Mouse (Mus musculus) spleen, adult 2 months (tissue): ENCODE measurements around the gene Rbm47. TPM values are rescaled to one million over a fixed set of nuclear protein-coding genes. Genes with fewer than 3 reads are reported as not detected.
"Not testable (repeated sequence)": the region's sequence is repeated elsewhere in the genome, so short reads cannot be mapped to it uniquely, and the experiment has no call there.

Experiments
- DNase-seq, 2 experiments: peaks; one replicate each; pipeline versions ENCODE4 v3.0.0 to v3.0.0-alpha.2; 2012 to 2021; ENCODE audit warnings: low spot score in 2 of 2, low read depth in 1 of 2
- H3K27ac ChIP-seq: fragments of 200-500 bp; 2 replicates; pipeline ENCODE4 v1.5.1; 2012; ENCODE audit warnings: low read length, inconsistent platforms; ENCODE audit not compliant: insufficient read depth
- H3K27me3 ChIP-seq: fragments of 200-500 bp; 2 replicates; pipeline ENCODE4 v1.6.1; 2012; ENCODE audit warnings: mild to moderate bottlenecking, moderate library complexity, low read length, inconsistent platforms; ENCODE audit not compliant: control insufficient read depth, insufficient read depth
- H3K36me3 ChIP-seq: fragments of 200-500 bp; 2 replicates; pipeline ENCODE4 v1.6.1; 2012; ENCODE audit warnings: mild to moderate bottlenecking, low read length, inconsistent platforms; ENCODE audit not compliant: control insufficient read depth, insufficient read depth
- H3K4me1 ChIP-seq: fragments of 200-500 bp; 2 replicates; pipeline ENCODE4 v1.6.1; 2011; ENCODE audit warnings: inconsistent platforms; ENCODE audit not compliant: control insufficient read depth, insufficient read depth, insufficient read length
- H3K4me3 ChIP-seq: fragments of 200-500 bp; 2 replicates; pipeline ENCODE4 v1.5.1; 2011; ENCODE audit warnings: mild to moderate bottlenecking, inconsistent platforms; ENCODE audit not compliant: insufficient read depth, insufficient read length; ENCODE audit errors: extremely low read depth
- CTCF ChIP-seq: fragments of 200-500 bp; IDR thresholded peaks from 2 replicates; pipeline ENCODE4 v1.5.1; 2011; ENCODE audit warnings: mild to moderate bottlenecking, inconsistent platforms; ENCODE audit not compliant: insufficient read depth, insufficient read length, insufficient replicate concordance; ENCODE audit errors: extremely low read depth
- POLR2A ChIP-seq: fragments of 200-500 bp; IDR thresholded peaks from 2 replicates; pipeline ENCODE4 v1.6.1; 2011; ENCODE audit warnings: low read depth, low read length, inconsistent platforms
- WGBS: fragments of 180-500 bp; shearing (Covaris S2); methylation state at CpG from one replicate; pipeline ENCODE4 v1.1.7; 2018; 5-methylcytosine and 5-hydroxymethylcytosine counted together
- polyA plus RNA-seq: library from polyadenylated mRNA; depleted of rRNA; stranded (reverse); fragments of >200 nt; gene quantifications from 2 replicates; pipeline ENCODE4 v1.2.3, GENCODE M21; 2012

Gene Rbm47
- polyA plus RNA-seq, 1 experiment = 10.5 TPM

GRCm38 (mm10) chr5:66000567-66001125 lies 172.3 kb downstream of the Rbm47 start:
- no peak overlapping the region for H3K27ac ChIP-seq
- TF ChIP-seq POLR2A = no peak
- no peak for TF ChIP-seq CTCF
- H3K36me3 ChIP-seq = no peaks in the 10 kb centered on the region
- H3K27me3 ChIP-seq = no peaks in the 10 kb centered on the region
- no peak for DNase-seq
- 22% methylated on average over 6 of the region's 6 CpGs for WGBS
- H3K4me1 ChIP-seq = peaks cover 7% of the 10 kb centered on the region; the same call in 1 of the 2 replicates
- no peak overlapping the region for H3K4me3 ChIP-seq

DNA sequence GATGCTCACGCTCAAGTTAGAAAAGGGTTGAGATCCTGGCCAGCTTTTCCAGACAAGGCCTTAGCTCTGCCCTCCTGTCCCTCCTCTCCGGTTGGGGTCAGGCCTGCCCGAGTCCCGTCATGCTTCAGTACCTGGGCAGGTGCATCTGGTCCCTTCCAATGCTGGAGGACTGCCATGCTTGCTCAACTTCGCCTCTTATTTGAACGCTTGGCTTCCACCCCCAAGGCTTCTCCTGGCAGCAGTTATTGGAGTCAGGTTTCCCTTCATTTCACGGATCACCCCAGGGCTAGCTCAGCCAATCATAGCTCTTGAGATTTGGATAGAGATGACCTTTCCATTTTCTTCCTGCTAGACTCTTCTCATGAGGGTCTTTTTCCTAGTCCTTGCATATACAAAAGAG lies 172.8 kb downstream of the Rbm47 start:
- Histone ChIP-seq H3K4me1 (peaks cover 7% of the 10 kb centered on the region; the same call in 1 of the 2 replicates), H3K4me3 (no peak overlapping the region), H3K27ac (no peak overlapping the region), H3K36me3 (no peaks in the 10 kb centered on the region), H3K27me3 (no peaks in the 10 kb centered on the region)
- no peak for DNase-seq
- 81% methylated on average over 7 of the region's 7 CpGs for WGBS
- TF ChIP-seq CTCF (no peak), POLR2A (no peak)

DNA sequence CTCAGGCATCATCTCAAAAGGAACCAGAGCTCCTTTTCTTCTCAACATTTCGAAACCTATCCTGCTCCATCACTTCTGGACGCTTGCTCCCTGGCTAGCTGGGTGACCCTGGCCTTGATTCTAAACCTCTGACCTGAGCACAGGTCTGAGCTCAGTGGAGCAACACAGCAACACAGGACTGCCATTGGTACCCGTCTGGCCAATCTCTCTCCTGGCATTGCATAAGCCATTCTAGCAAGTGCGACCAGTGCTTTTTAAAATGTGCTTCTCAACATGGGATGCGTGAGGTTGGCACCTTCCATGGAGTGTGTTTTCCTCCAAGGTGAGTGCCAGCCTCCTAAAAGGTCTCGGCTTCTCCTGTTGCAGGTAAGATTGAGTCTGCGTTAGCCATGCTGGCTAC lies 173.8 kb downstream of the Rbm47 start:
- WGBS = 92% methylated on average over 7 of the region's 7 CpGs
- no peaks in the 10 kb centered on the region for H3K27me3 ChIP-seq
- no peaks in the 10 kb centered on the region for H3K36me3 ChIP-seq
- peaks cover 7% of the 10 kb centered on the region; the same call in 1 of the 2 replicates for H3K4me1 ChIP-seq
- DNase-seq = no peak
- H3K4me3 ChIP-seq = no peak overlapping the region
- H3K27ac ChIP-seq = no peak overlapping the region
- TF ChIP-seq POLR2A = no peak
- TF ChIP-seq CTCF = no peak

DNA sequence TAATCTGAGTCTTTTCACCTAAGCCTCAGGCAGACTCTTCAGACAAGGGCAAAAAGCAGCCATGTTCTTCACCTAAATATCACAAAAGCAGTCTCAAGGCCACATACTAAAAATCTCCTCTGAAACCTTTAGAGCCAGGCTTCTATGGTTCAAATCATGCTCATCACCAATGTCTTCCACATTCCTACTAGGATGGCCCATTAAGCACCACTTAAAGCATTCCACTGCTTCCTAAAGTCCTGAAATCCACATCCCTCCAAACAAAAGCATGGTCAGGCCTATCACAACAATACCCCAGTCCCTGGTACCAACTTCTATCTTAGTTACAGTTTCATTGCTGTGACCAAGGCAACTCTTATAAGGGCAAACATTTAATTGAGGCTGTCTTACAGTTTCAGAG lies 175.1 kb downstream of the Rbm47 start:
- H3K36me3 ChIP-seq = no peaks in the 10 kb centered on the region
- no peak for TF ChIP-seq CTCF
- TF ChIP-seq POLR2A = no peak
- no peak overlapping the region for H3K27ac ChIP-seq

GRCm38 (mm10) chr5:65994643-65995042 lies 178.3 kb downstream of the Rbm47 start:
- no peaks in the 10 kb centered on the region for H3K4me1 ChIP-seq
- TF ChIP-seq POLR2A = no peak
- no peak for TF ChIP-seq CTCF
- H3K4me3 ChIP-seq = no peak overlapping the region
- H3K27ac ChIP-seq = no peak overlapping the region
- DNase-seq = no peak
- H3K27me3 ChIP-seq = no peaks in the 10 kb centered on the region
- no peaks in the 10 kb centered on the region for H3K36me3 ChIP-seq
- 79% methylated on average over 6 of the region's 6 CpGs for WGBS

More for the DNA sequence above, 175.1 kb downstream of the Rbm47 start:
- Histone ChIP-seq H3K4me3 (no peak overlapping the region), H3K4me1 (peaks cover 7% of the 10 kb centered on the region; the same call in 1 of the 2 replicates), H3K27me3 (no peaks in the 10 kb centered on the region)
- no peak for DNase-seq

DNA sequence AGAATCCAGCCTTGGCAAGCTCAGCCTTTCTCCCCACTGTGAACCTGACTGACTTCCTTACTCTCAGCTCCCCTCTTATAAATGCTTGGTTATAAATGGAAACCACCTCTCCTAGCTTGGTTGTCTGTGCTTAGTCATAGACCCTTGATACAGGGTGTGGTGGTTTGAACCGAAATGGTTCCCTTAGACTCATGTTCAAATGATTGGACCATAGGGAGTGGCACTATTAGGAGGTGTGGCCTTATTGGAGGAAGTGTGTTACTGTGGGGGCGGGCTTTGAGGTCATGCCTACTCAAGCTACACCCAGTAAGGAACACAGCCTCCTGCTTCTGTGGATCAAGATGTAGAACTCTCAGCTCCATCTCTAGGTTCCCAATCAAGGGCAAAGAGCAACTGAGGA lies 181.7 kb downstream of the Rbm47 start:
- no peak overlapping the region for H3K4me3 ChIP-seq
- no peaks in the 10 kb centered on the region for H3K4me1 ChIP-seq
- TF ChIP-seq CTCF = no peak
- no peak for TF ChIP-seq POLR2A
- no peaks in the 10 kb centered on the region for H3K36me3 ChIP-seq
- DNase-seq = peak in 1 of 2 experiments; percentile 15
- H3K27ac ChIP-seq = no peak overlapping the region
- 48% methylated on average over 2 of the region's 2 CpGs for WGBS
- H3K27me3 ChIP-seq = no peaks in the 10 kb centered on the region

DNA sequence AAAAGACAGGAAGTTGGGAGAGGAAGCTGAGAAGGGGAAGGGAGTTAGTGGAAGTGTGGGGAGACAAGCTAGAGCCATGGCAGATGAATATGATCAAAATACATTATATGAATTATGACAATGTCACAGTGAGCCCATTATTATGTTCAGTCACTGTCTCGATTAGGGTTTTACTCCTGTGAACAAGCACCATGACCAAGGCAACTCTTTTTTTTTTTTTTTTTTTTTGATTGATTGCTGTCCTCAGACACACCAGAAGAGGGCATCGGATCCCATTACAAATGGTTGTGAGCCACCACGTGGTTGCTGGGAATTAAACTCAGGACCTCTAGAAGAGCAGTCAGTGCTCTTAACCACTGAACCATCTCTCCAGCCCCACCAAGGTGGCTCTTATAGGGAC lies 185.9 kb downstream of the Rbm47 start:
- not testable (repeated sequence) for H3K4me3 ChIP-seq, H3K27ac ChIP-seq, DNase-seq, H3K27me3 ChIP-seq, H3K4me1 ChIP-seq, H3K36me3 ChIP-seq
- WGBS = 80% methylated on average over 3 of the region's 3 CpGs
